Mouse (Mus musculus) layer of hippocampus, adult 2 months (tissue): ENCODE measurements around the gene Igf2bp2. TPM values are rescaled to one million over a fixed set of nuclear protein-coding genes. Genes with fewer than 3 reads are reported as not detected.
A peak's percentile ranks its signal among the peaks of the same experiment; 100 is the strongest.

ENCODE experiments used
- DNase-seq, 2 experiments: peaks; one replicate each; pipeline ENCODE4 v3.0.0; 2022; ENCODE audit warnings: low spot score in 2 of 2
- H3K27ac ChIP-seq: fragments of 200-600 bp; 2 replicates; pipeline ENCODE4 v1.8.1; 2022
- H3K4me3 ChIP-seq: fragments of 200-600 bp; 2 replicates; pipeline ENCODE4 v1.8.1; 2022; ENCODE audit warnings: mild to moderate bottlenecking
- CTCF ChIP-seq: fragments of 200-600 bp; conservative IDR thresholded peaks from 2 replicates; pipeline ENCODE4 v1.8.1; 2022; ENCODE audit warnings: antibody characterized with exemption, mild to moderate bottlenecking, moderate library complexity
- long read RNA-seq, 2 experiments: library from polyadenylated mRNA; stranded (forward); transcript quantifications; one replicate each; pipeline ENCODE4 v2.0.0; 2021; ENCODE audit warnings: borderline mapping rate in 2 of 2
- total RNA-seq, 2 experiments: library from RNA; stranded (reverse); gene quantifications; 2 replicates each; pipeline ENCODE4 v1.2.3; 2021

Igf2bp2 gene
- total RNA-seq = under 1 TPM; 0.27 to 0.54 TPM
- long read RNA-seq, experiment 1 = 0 reads
- long read RNA-seq, experiment 2 = 0 reads

- TF ChIP-seq CTCF = no peak
- no peak for DNase-seq
- no peak within 1 kb of the TSS for H3K27ac ChIP-seq
- peak within 1 kb of the TSS; percentile 51 for H3K4me3 ChIP-seq
Measured at GRCm38 (mm10) chr16:22162512-22163455, at the start of gene Igf2bp2. Gene Igf2bp2, minus strand, starts transcription at chr16:22163299.

DNA sequence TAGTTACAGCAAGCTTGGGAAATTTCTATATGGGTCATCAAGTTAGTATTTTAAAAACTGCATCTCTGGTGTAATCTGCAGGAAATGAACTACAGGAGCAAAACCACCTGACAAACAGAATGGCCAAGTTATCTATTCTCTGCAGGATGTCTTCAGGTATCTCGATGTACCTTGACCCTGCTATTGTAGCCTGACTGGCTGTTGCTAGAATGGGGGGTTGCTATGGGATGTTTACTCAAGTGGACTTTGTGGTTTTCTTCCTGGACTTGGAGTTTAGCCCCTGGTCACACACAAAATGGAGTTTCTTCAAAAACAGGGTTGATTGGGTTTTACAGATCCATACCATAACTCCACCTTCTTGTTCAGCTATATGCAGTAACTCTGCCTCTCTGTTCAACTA is 40.4 kb upstream of the Igf2bp2 start:
- H3K4me3 ChIP-seq = no peak overlapping the region
- DNase-seq = no peak
- no peak for TF ChIP-seq CTCF
- H3K27ac ChIP-seq = no peak overlapping the region

GRCm38 (mm10) chr16:22201858-22202257 is 38.8 kb upstream of the Igf2bp2 start:
- Histone ChIP-seq H3K4me3 (no peak overlapping the region), H3K27ac (no peak overlapping the region)
- no peak for DNase-seq
- TF ChIP-seq CTCF = no peak

DNA sequence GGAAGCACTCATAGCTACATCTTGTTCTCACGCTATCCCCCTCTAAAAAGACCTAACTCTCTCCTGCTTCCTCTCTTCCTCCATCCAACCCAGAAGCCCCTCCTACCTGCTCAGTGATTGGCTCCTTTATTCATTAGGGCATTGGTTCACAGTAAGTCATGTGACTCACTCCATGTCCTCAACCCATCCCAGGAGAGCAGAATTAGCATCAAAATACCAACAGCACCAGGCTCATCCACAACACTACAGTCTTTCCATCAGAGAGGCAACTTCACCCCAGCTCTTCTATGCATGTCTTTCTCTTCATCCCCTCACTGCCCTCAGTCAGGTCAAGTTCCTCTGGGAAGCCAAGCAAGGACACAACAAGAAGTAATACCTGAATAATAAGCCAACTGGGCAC is 37.4 kb upstream of the Igf2bp2 start:
- Histone ChIP-seq H3K27ac (no peak overlapping the region), H3K4me3 (no peak overlapping the region)
- TF ChIP-seq CTCF = no peak
- DNase-seq = no peak

DNA sequence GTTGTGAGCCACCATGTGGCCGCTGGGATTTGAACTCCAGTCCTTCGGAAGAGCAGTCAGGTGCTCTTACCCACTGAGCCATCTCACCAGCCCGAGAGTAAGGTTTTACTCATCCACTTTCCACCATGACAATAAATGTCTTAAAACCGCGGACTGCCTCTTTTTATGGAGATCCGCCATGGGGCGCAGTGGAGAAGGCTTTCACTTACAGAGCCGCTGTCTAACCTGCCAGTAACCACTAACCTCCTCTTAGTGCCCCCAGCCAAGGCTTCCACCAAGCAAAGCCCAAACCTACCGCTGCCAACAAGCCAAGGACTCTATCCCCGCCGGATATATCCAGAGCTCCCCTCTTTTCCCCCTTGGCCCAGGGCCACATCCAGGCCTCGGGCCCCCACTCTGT is 24.3 kb upstream of the Igf2bp2 start:
- Histone ChIP-seq H3K27ac (no peak overlapping the region), H3K4me3 (no peak overlapping the region)
- DNase-seq = no peak
- TF ChIP-seq CTCF = no peak

- no peak overlapping the region for H3K4me3 ChIP-seq
- no peak for TF ChIP-seq CTCF
- DNase-seq = no peak
- no peak overlapping the region for H3K27ac ChIP-seq
Measured at GRCm38 (mm10) chr16:22185411-22185810, 22.3 kb upstream of the Igf2bp2 start.

GRCm38 (mm10) chr16:22184113-22184512 is 21.0 kb upstream of the Igf2bp2 start:
- TF ChIP-seq CTCF = no peak
- no peak overlapping the region for H3K27ac ChIP-seq
- no peak overlapping the region for H3K4me3 ChIP-seq
- DNase-seq = no peak

GRCm38 (mm10) chr16:22182286-22182685 is 19.2 kb upstream of the Igf2bp2 start:
- DNase-seq = no peak
- no peak overlapping the region for H3K27ac ChIP-seq
- H3K4me3 ChIP-seq = no peak overlapping the region
- TF ChIP-seq CTCF = no peak

- TF ChIP-seq CTCF = no peak
Measured at GRCm38 (mm10) chr16:22178793-22179192, 15.7 kb upstream of the Igf2bp2 start.

DNA sequence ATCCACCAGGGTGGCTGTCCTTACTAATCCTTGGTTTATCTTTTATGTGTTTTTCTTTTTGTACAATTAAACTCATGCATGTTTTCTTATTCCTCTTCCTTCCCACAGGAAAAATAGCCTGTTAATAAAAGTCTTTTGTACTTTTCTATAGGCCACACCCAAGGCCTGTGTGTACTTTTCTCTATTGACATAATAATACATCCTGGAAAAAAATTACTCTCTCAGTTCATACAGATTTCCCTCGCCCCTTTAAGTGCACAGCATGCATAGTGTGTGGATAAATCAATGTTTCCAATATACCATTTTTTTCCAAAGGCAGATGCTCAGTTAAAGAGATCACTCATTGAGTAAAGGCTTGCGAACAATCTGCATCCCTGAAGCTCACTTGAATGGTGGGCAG is 14.9 kb upstream of the Igf2bp2 start:
- no peak overlapping the region for H3K27ac ChIP-seq
- no peak for TF ChIP-seq CTCF
- no peak overlapping the region for H3K4me3 ChIP-seq
- no peak for DNase-seq

More at GRCm38 (mm10) chr16:22178793-22179192, 15.7 kb upstream of the Igf2bp2 start:
- Histone ChIP-seq H3K4me3 (no peak overlapping the region), H3K27ac (no peak overlapping the region)
- no peak for DNase-seq

GRCm38 (mm10) chr16:22168731-22169130 is 5.6 kb upstream of the Igf2bp2 start:
- Histone ChIP-seq H3K4me3 (no peak overlapping the region), H3K27ac (no peak overlapping the region)
- no peak for DNase-seq
- TF ChIP-seq CTCF = no peak

- no peak for DNase-seq
- no peak for TF ChIP-seq CTCF
- H3K27ac ChIP-seq = no peak overlapping the region
- no peak overlapping the region for H3K4me3 ChIP-seq
Measured at GRCm38 (mm10) chr16:22165556-22165955, 2.5 kb upstream of the Igf2bp2 start.

DNA sequence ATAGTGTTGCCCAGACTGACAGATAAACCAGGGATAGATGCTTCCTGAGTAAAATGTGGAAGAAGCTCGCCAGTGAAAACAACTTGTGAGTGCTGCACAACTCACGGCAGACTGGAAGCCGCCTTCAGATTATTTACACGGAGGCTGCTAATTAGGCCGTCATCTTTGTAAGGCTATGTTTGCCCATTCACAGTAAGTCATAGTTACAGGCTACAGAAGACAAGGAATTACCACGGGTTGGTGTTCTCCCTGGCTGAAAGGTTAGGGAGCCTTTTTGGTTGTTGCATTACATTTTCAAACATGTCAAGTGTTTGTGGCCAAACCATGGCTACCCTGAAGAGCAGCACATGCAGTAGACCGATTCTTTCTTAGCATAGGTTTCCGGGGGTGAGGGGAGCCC is 1.3 kb upstream of the Igf2bp2 start:
- no peak overlapping the region for H3K27ac ChIP-seq
- no peak for DNase-seq
- no peak for TF ChIP-seq CTCF
- H3K4me3 ChIP-seq = no peak overlapping the region

GRCm38 (mm10) chr16:22163456-22163851 is 355 bp upstream of the Igf2bp2 start:
- no peak for DNase-seq
- no peak for TF ChIP-seq CTCF
- Histone ChIP-seq H3K4me3 (peak overlapping the region; percentile 51), H3K27ac (no peak overlapping the region)
